Mouse (Mus musculus): ENCODE data around the gene Celsr1.

GRCm38 (mm10) chr15:86061221-86061620 lies 27.6 kb upstream of the Celsr1 start:
- TF ChIP-seq USF1 (IDR thresholded peaks at IDR 0.05; ENCODE audit: low read depth, low read length) (no peak), CTCF (conservative IDR thresholded peaks at IDR 0.05 in 1 of 2, IDR thresholded peaks at IDR 0.05 in 1 of 2; ENCODE audit: low read depth in 2 of 2, low read length in 2 of 2) (no peak), E2F4 (IDR thresholded peaks at IDR 0.05; ENCODE audit: insufficient replicate concordance, low read depth, low read length) (no peak), CHD1 (IDR thresholded peaks at IDR 0.05; ENCODE audit: low read depth, low read length) (no peak), MAX (IDR thresholded peaks at IDR 0.05; ENCODE audit: low read length) (no peak)
